Mouse (Mus musculus) right cerebral cortex, adult 18-20 months (tissue): ENCODE results near the gene Vwde.
A peak's percentile ranks its signal among the peaks of the same experiment; 100 is the strongest.

Experiments used
- DNase-seq: peaks from one replicate; pipeline ENCODE4 v3.0.0; 2022; ENCODE audit warnings: mixed read lengths

The Vwde gene

DNA sequence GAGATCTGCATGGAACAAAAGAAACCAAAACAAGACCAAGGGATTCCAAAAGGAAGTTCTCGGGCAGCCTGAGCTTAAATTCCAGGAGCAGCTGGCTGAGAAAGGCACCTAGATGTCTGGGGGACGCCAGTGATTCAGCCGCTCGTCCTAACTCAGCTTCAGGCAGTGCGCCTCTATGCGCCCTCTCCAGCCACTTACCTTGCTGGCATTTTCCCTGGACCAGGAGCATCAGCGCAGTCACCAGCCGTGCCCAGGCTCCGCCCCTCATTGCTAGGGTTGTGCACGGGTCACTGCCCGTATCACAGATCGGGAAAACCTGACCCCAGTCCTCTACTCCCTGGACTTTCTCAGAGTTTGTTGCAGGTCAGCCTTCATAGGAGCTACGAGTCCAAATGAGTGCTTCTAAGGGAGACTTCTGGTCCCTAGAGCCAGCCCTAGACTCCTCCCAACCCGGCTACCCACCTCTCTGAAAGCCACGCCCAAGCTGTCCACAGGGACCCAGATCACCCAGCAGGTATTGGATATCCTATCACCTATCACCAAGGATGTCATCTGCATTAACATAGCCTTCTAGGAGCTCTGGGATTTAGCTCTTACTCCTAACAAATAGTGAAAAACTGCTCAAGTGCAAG is at the start of gene Vwde:
Vwde (minus strand) TSS at position 370 of the 632 bp plus-strand sequence.
- no peak for DNase-seq

DNA sequence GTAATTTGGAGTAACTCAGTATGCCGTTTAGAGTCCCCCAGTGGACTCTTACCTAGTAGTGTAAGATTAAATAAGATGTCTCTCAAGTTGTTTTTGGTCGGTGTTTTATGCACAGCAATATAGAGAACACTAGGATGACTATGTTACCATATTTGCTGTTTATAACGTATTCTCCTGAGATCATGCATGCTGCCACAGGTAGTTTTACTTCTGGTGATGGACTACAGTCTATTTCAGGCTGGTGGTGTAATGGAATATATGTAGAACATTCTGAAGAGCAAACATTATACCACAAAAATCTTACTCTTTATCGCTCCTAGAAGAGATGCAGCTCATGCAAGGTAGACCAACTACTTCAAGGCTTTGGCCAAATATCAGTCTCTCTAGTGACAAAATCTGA is 30.6 kb upstream of the Vwde start:
- DNase-seq, result no peak

DNA sequence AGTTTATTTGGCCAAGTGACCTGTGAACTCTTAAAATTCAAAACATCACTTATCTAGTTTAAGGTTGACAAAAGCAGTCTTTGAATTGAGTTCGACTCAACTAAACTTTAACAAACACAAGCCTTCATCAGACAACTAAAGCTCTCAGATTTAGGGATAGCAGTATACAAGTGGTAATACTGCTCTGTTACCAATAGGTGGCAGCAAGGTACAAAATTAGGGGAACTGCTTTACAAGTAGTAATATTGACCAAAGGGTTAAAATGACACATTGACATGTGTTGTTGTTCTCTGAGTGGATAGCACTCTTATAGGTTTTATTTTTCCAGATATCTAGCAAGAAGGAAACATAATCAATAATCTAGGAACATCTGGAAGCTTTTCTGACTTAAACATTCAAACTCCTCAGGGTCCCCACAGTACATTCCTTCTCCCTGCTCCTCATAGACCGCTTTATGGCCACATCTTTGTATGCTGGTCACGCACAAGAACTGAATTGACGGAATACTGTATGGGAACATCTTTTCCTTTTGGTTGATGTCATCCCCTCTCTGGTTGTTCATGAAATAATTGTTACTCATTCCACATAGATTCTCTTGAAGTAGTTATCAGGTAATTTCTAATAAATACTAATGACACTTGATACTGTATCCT is 23.7 kb upstream of the Vwde start:
- DNase-seq, result no peak

GRCm38 (mm10) chr6:13206157-13206556 is 18.6 kb downstream of the Vwde start:
- no peak for DNase-seq

DNA sequence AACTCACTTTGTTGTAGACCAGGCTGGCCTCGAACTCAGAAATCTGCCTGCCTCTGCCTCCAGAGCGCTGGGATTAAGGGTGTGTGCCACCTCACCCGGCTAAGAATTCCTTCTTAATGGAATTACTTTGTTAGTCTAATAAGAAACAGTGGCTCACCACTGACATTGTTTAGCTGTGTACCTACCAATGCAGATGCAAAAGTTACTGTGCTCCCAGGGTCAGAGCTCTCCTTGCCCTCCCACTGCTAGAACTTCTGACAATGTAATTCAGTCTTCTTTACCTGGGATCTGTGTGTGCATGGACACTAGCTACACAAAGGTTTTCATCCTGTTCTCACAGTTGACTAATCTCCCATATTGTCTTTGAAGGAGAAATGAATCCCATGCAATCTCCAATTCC is 27.3 kb downstream of the Vwde start:
- no peak for DNase-seq

- DNase-seq, result no peak
These were observed 37.9 kb downstream of the Vwde start for GRCm38 (mm10) chr6:13186836-13187235.

GRCm38 (mm10) chr6:13180061-13180460 is 44.7 kb downstream of the Vwde start:
- no peak for DNase-seq

- DNase-seq, result no peak
These were observed 55.2 kb downstream of the Vwde start for GRCm38 (mm10) chr6:13169459-13170150.

DNA sequence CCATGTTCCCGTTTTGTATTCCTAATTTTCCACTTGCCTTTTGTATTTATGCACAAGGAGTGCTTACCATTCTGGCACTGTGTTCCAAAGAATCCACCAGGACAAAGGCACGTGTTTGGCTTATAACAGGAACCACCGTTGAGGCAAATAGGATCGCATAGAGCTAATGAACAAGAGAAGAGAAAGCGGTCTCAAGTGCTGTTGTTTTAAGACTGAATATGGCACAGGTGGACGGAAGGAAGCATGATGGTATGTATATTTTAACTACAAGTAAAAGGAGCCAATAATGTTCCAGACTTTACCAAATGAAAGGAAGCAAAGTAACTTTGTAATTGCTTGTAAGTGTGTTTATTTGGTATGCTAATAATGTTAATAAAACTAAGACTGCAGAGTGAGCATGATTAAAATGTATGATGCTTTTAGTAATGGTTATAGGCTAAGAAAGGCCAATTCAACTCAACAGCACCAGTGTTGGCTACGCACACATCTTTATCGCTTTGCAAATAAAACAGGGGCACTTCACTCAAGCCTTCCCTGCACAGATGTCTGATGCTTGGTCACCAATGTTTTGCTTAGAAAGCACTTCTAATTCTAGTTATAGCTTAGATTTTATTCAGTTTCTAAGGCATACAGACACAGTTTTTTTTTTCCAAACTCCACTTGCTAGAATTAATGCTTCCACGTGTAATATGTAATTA is 58.4 kb downstream of the Vwde start:
- no peak for DNase-seq

DNA sequence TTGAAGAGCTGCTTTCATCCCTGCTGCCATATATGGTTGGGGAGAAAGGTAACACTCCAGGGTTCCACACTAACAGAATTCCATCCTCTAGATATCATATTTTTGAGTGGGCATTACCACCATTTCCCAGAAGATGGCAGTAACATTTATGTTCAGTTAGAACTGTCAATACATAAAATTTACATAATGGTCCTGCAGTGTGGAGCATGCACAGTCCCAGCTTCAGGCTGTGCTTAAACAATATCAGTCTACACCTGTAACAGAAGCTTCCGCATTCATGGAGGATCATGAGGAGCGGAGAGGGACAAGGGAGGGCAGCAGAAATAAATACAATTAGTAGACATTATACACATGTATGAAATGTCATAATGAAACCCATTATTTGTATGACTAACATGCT is 65.3 kb downstream of the Vwde start:
- peak; percentile 37 for DNase-seq

DNA sequence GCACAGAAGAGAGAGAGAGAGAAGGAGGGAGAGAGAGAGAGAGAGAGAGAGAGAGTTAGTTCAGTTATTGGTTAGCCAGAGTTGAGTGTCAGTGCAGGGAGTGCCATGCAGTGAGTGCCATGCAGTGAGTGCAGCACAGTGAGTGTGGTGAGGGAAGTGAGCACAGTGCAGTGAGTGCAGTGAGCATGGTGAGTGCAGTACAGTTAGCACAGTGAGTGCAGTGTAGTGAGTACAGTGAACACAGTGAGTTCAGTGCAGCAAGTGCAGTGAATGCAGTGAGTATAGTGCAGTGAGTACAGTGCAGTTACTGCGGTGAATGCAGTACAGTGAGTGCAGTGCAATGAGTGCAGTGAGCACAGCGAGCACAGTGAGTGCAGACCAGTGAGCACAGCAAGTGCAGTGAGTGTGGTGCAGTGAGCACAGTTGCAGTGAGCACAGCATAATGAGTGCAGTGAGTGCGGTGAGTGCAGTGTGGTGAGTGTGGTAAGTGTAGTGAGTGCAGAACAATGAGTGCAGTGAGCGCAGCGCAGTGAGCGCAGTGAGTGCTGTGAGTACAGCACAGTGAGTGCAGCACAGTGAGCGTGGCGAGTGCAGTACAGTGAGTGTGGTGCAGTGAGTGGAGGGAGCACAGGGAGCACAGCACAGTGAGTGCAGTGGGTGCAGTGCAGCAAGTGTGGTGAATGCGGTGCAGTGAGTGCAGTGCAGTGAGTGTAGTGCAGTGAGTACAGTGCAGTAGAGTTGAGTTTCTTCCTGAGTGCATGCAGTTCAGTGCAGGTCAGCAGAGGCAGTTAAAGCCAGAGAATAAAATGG is 70.7 kb downstream of the Vwde start:
- no peak for DNase-seq

DNA sequence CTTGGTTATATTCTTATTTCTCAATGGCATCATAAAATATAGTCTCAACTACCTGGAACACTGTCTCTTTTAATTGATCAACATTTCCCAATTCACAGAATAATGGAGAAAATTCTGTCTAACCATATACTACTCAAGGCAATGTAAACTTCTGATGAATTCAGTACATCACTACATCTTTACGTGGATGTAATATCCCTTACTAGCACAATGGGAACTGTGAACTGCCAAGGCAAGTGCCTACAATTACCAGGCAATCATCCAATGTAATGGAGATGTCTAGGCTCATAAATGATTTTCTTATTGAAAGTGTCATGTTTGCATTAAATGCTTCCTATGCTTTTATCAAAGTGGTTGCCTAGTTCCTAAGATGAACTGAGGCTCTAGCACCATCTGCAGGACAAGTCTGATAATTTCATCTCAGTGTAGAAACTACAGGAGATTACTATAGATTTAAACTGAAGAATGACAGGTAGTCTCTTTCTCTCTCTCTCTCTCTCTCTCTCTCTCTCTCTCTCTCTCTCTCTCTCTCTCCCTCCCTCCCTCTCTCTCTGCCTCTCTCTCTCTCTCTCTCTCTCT is 72.6 kb downstream of the Vwde start:
- DNase-seq, result peak; percentile 61

GRCm38 (mm10) chr6:13137255-13137654 is 87.5 kb downstream of the Vwde start:
- no peak for DNase-seq

GRCm38 (mm10) chr6:13108662-13109061 is 116.1 kb downstream of the Vwde start:
- DNase-seq, result no peak
